Mouse (Mus musculus): ENCODE results near the gene Zgpat. TPM values are rescaled to one million over a fixed set of nuclear protein-coding genes. Genes with fewer than 3 reads are reported as not detected.

Zgpat gene
- total RNA-seq, 2 experiments from 2014 or later, result 60.3 to 65.3 TPM

Other genes starting within 250 kb of the Zgpat start
- 100 to 1,000 TPM; 228 to 235 TPM for gene Kcnq2, start 229.6 kb upstream of the Zgpat start, total RNA-seq (2021)
- 100 to 1,000 TPM; 904 to 919 TPM for gene Eef1a2, start 207.9 kb upstream of the Zgpat start, total RNA-seq (2021)
- 100 to 1,000 TPM; 118 to 135 TPM for gene Ppdpf, start 177.7 kb upstream of the Zgpat start, total RNA-seq (2021)
- gene Ptk6, start 162.1 kb upstream of the Zgpat start, total RNA-seq (2021), result not detected
- under 1 TPM; 0.14 to 0.41 TPM for gene Srms, start 151.7 kb upstream of the Zgpat start, total RNA-seq (2021)
- gene Fndc11, start 144.9 kb upstream of the Zgpat start, total RNA-seq (2021), result not detected
- gene Helz2, start 122.9 kb upstream of the Zgpat start, total RNA-seq (2021), result 1 to 10 TPM; 2.1 TPM
- gene Gmeb2, start 76.9 kb upstream of the Zgpat start, total RNA-seq (2021), result 10 to 100 TPM; 16.3 to 20.1 TPM
- gene Stmn3, start 50.4 kb upstream of the Zgpat start, total RNA-seq (2021), result 100 to 1,000 TPM; 793 to 798 TPM
- 10 to 100 TPM; 39.7 to 42.8 TPM for gene Rtel1, start 45.2 kb upstream of the Zgpat start, total RNA-seq (2021)
- 10 to 100 TPM; 37.0 to 37.7 TPM for gene Arfrp1, start 476 bp downstream of the Zgpat start, total RNA-seq (2021)
- gene Lime1, start 15.2 kb downstream of the Zgpat start, total RNA-seq (2021), result 10 to 100 TPM; 32.1 to 32.8 TPM
- gene Zbtb46, start 94.5 kb downstream of the Zgpat start, total RNA-seq (2021), result 10 to 100 TPM; 11.2 to 14.0 TPM
- not detected for gene Abhd16b, start 128.3 kb downstream of the Zgpat start, total RNA-seq (2021)
- gene Tpd52l2, start 132.2 kb downstream of the Zgpat start, total RNA-seq (2021), result 10 to 100 TPM; 74.8 to 76.4 TPM
- gene Dnajc5, start 155.6 kb downstream of the Zgpat start, total RNA-seq (2021), result 100 to 1,000 TPM; 271 to 275 TPM
- 10 to 100 TPM; 52.0 to 53.1 TPM for gene Uckl1, start 220.0 kb downstream of the Zgpat start, total RNA-seq (2021)
- 10 to 100 TPM; 51.2 to 55.5 TPM for gene Prpf6, start 226.9 kb downstream of the Zgpat start, total RNA-seq (2021)
- gene Zfp512b, start 227.9 kb downstream of the Zgpat start, total RNA-seq (2021), result 100 to 1,000 TPM; 108 to 116 TPM
- gene Samd10, start 234.3 kb downstream of the Zgpat start, total RNA-seq (2021), result 10 to 100 TPM; 14.6 to 19.5 TPM